Mouse (Mus musculus): Measurements from ENCODE around the gene Parp8. TPM values are rescaled to one million over a fixed set of nuclear protein-coding genes. Genes with fewer than 3 reads are reported as not detected.

The Parp8 gene
- total and polyA plus RNA-seq, 3 experiments: not detected

GRCm38 (mm10) chr13:116884422-116884942, 140.9 kb downstream of the Parp8 start:
- DNase-seq (ENCODE audit: extremely low read depth): no peak
- H3K79me2 ChIP-seq (replicated peaks; ENCODE audit: control insufficient read depth, extremely low read depth, insufficient read depth, poor library complexity, severe bottlenecking): no peaks in the 10 kb centered on the region
- dilution Hi-C loops (cut with MboI; ENCODE audit: extremely low pct_ligation_motif_present, extremely low pct_unique_long_range_greater_than_20kb, low sequenced_read_pairs): no loop called here

GRCm38 (mm10) chr13:116882226-116882625, 143.1 kb downstream of the Parp8 start:
- H3K4me3 ChIP-seq (replicated peaks in 1 of 3; ENCODE audit: low read depth in 2 of 3, low read length in 2 of 3, poor library complexity in 1 of 3): no peak overlapping the region
- in situ Hi-C loops (cut with MboI; ENCODE audit: low pct_ligation_motif_present, low pct_unique_long_range_greater_than_20kb, low sequenced_read_pairs) (no loop called here), dilution Hi-C loops (cut with MboI; ENCODE audit: extremely low pct_ligation_motif_present, extremely low pct_unique_long_range_greater_than_20kb, low sequenced_read_pairs) (no loop called here)
- H3K36me3 ChIP-seq (replicated peaks in 1 of 2; ENCODE audit: control insufficient read depth in 1 of 2, insufficient read depth in 1 of 2, low read length in 1 of 2): no peaks in the 10 kb centered on the region
- DNase-seq (ENCODE audit: extremely low read depth): no peak
- H3K27ac ChIP-seq (ENCODE audit: insufficient read depth, low read depth): no peak overlapping the region
- no peaks in the 10 kb centered on the region for H3K4me1 ChIP-seq (ENCODE audit: control insufficient read depth in 1 of 2, insufficient read depth in 2 of 2)
- H3K4me2 ChIP-seq (ENCODE audit: insufficient read depth, low read depth, poor library complexity, severe bottlenecking): no peak overlapping the region
- H3K27me3 ChIP-seq (replicated peaks): no peaks in the 10 kb centered on the region
- H3K9ac ChIP-seq (ENCODE audit: insufficient read depth, low read depth): no peak overlapping the region
- TF ChIP-seq POLR2AphosphoS2 (IDR thresholded peaks at IDR 0.05; ENCODE audit: low read depth, low read length) (no peak), USF2 (conservative IDR thresholded peaks at IDR 0.05; ENCODE audit: low read depth, low read length) (no peak), ZMIZ1 (IDR thresholded peaks at IDR 0.05; ENCODE audit: low read depth, low read length) (no peak), MXI1 (IDR thresholded peaks at IDR 0.05; ENCODE audit: low read depth, low read length) (no peak), MAZ (IDR thresholded peaks at IDR 0.05; ENCODE audit: low read depth, low read length) (no peak), ZNF384 (IDR thresholded peaks at IDR 0.05; ENCODE audit: low read depth, low read length) (no peak), TCF12 (IDR thresholded peaks at IDR 0.05; ENCODE audit: low read depth, low read length) (no peak), ELF1 (IDR thresholded peaks at IDR 0.05; ENCODE audit: low read depth, low read length) (no peak), NRF1 (IDR thresholded peaks at IDR 0.05; ENCODE audit: low read depth, low read length) (no peak), MEF2A (IDR thresholded peaks at IDR 0.05; ENCODE audit: borderline replicate concordance, low read depth, low read length) (no peak), SMC3 (IDR thresholded peaks at IDR 0.05; ENCODE audit: low read depth, low read length) (no peak)
- no peaks in the 10 kb centered on the region for H3K79me2 ChIP-seq (replicated peaks; ENCODE audit: control insufficient read depth, extremely low read depth, insufficient read depth, poor library complexity, severe bottlenecking)
- peaks cover 52% of the 10 kb centered on the region for H3K9me3 ChIP-seq (replicated peaks; ENCODE audit: low read length)

More at GRCm38 (mm10) chr13:116884422-116884942, 140.9 kb downstream of the Parp8 start:
- Histone ChIP-seq H3K9me3 (replicated peaks; ENCODE audit: low read length) (peaks cover 44% of the 10 kb centered on the region), H3K36me3 (replicated peaks in 1 of 2; ENCODE audit: control insufficient read depth in 1 of 2, insufficient read depth in 1 of 2, low read length in 1 of 2) (no peaks in the 10 kb centered on the region), H3K4me3 (replicated peaks in 1 of 3; ENCODE audit: low read depth in 2 of 3, low read length in 2 of 3, poor library complexity in 1 of 3) (no peak overlapping the region), H3K9ac (ENCODE audit: insufficient read depth, low read depth) (no peak overlapping the region), H3K27ac (ENCODE audit: insufficient read depth, low read depth) (no peak overlapping the region), H3K4me2 (ENCODE audit: insufficient read depth, low read depth, poor library complexity, severe bottlenecking) (no peak overlapping the region), H3K27me3 (replicated peaks) (no peaks in the 10 kb centered on the region), H3K4me1 (ENCODE audit: control insufficient read depth in 1 of 2, insufficient read depth in 2 of 2) (no peaks in the 10 kb centered on the region)
- in situ Hi-C loops (cut with MboI; ENCODE audit: low pct_ligation_motif_present, low pct_unique_long_range_greater_than_20kb, low sequenced_read_pairs): no loop called here
- TF ChIP-seq KAT2A (IDR thresholded peaks at IDR 0.05; ENCODE audit: insufficient replicate concordance, low read length) (no peak), MAZ (IDR thresholded peaks at IDR 0.05; ENCODE audit: low read depth, low read length) (no peak), GABPA (IDR thresholded peaks at IDR 0.05; ENCODE audit: insufficient replicate concordance, low read depth, low read length) (no peak), CTCF (conservative IDR thresholded peaks at IDR 0.05 in 1 of 2, IDR thresholded peaks at IDR 0.05 in 1 of 2; ENCODE audit: low read depth in 2 of 2, low read length in 2 of 2) (no peak), MAX (IDR thresholded peaks at IDR 0.05; ENCODE audit: low read length) (no peak), NELFE (IDR thresholded peaks at IDR 0.05; ENCODE audit: low read depth, low read length) (no peak), IRF4 (IDR thresholded peaks at IDR 0.05; ENCODE audit: low read depth, low read length) (no peak), POLR2A (IDR thresholded peaks at IDR 0.05; ENCODE audit: low read depth, low read length) (no peak), BHLHE40 (IDR thresholded peaks at IDR 0.05; ENCODE audit: low read depth, low read length) (no peak), NRF1 (IDR thresholded peaks at IDR 0.05; ENCODE audit: low read depth, low read length) (no peak), USF1 (IDR thresholded peaks at IDR 0.05; ENCODE audit: low read depth, low read length) (no peak), JUN (IDR thresholded peaks at IDR 0.05; ENCODE audit: insufficient read depth, low read depth, low read length) (no peak), HCFC1 (IDR thresholded peaks at IDR 0.05; ENCODE audit: low read depth, low read length) (no peak), SIN3A (IDR thresholded peaks at IDR 0.05; ENCODE audit: low read length) (no peak), UBTF (IDR thresholded peaks at IDR 0.05; ENCODE audit: low read depth, low read length) (no peak), ELF1 (IDR thresholded peaks at IDR 0.05; ENCODE audit: low read depth, low read length) (no peak), ZC3H11A (IDR thresholded peaks at IDR 0.05; ENCODE audit: low read depth, low read length) (no peak)
